Mouse (Mus musculus): ENCODE measurements around the gene Slc26a5. TPM values are rescaled to one million over a fixed set of nuclear protein-coding genes. Genes with fewer than 3 reads are reported as not detected.

Slc26a5 gene
- total and polyA plus RNA-seq, 3 experiments = not detected

DNA sequence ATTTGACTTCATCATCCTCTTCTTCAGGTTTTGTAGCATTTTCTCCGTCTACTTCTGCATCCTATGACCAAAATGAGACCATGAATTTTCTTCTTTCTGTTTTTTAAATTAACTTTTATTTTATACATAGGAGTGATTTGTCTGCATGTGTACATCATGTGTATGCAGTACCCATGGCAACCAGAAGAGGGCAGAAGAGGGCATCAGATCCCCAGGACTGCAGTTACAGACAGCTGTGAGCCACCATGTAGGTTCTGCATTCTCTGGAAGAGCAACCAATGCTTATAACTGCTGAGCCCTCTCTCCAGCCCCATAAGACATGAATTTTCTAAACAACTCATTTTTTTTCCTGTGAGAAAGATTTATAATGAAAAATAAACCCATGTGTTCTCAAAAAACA lies 51.4 kb downstream of the Slc26a5 start:
- Histone ChIP-seq H3K36me3 (ENCODE audit: control insufficient read depth in 1 of 2, insufficient read depth in 2 of 2, low read length in 2 of 2) (no peaks in the 10 kb centered on the region), H3K9me3 (replicated peaks; ENCODE audit: insufficient read depth, low read length) (no peaks in the 10 kb centered on the region), H3K79me2 (ENCODE audit: control insufficient read depth, insufficient read depth, low read length, poor library complexity) (no peaks in the 10 kb centered on the region), H3K4me1 (ENCODE audit: control insufficient read depth in 1 of 2, insufficient read depth in 2 of 2, low read length in 2 of 2) (no peaks in the 10 kb centered on the region), H3K9ac (ENCODE audit: control insufficient read depth, low read depth, low read length, poor library complexity, severe bottlenecking) (no peak overlapping the region), H3K27ac (ENCODE audit: control insufficient read depth, low read depth, low read length) (no peak overlapping the region), H3K27me3 (ENCODE audit: control insufficient read depth in 1 of 2, insufficient read depth in 2 of 2, low read length in 2 of 2) (peaks cover 0 to 3% of the 10 kb centered on the region in 2 experiments; a peak in 1 of 4 replicates), H3K4me3 (ENCODE audit: control insufficient read depth in 1 of 2, insufficient read depth in 1 of 2, low read depth in 2 of 2, low read length in 2 of 2) (no peak overlapping the region)
- peak; percentile 84 for DNase-seq (ENCODE audit: low read depth, low spot score)
- TF ChIP-seq SMC3 (IDR thresholded peaks at IDR 0.05; ENCODE audit: low read depth, low read length) (peak; percentile 49), NELFE (IDR thresholded peaks at IDR 0.05; ENCODE audit: low read depth, low read length) (no peak), RAD21 (IDR thresholded peaks at IDR 0.05; ENCODE audit: low read depth, low read length) (peak; percentile 47), JUND (IDR thresholded peaks at IDR 0.05; ENCODE audit: low read depth, low read length) (no peak), ZC3H11A (IDR thresholded peaks at IDR 0.05; ENCODE audit: low read depth, low read length) (peak; percentile 42), CTCF (IDR thresholded peaks at IDR 0.05 in 2 of 3, conservative IDR thresholded peaks at IDR 0.05 in 1 of 3; ENCODE audit: control insufficient read depth in 1 of 3, insufficient read depth in 1 of 3, low read depth in 2 of 3, low read length in 3 of 3, poor library complexity in 1 of 3, severe bottlenecking in 1 of 3) (peak; percentile 64 to 87 (median 78))

GRCm38 (mm10) chr5:21810924-21811323 lies 54.5 kb downstream of the Slc26a5 start:
- Histone ChIP-seq H3K27ac (ENCODE audit: control insufficient read depth, low read depth, low read length) (no peak overlapping the region), H3K9me3 (replicated peaks; ENCODE audit: insufficient read depth, low read length) (no peaks in the 10 kb centered on the region), H3K27me3 (ENCODE audit: control insufficient read depth in 1 of 2, insufficient read depth in 2 of 2, low read length in 2 of 2) (no peaks in the 10 kb centered on the region; a peak in 1 of 4 replicates), H3K36me3 (ENCODE audit: control insufficient read depth in 1 of 2, insufficient read depth in 2 of 2, low read length in 2 of 2) (no peaks in the 10 kb centered on the region), H3K79me2 (ENCODE audit: control insufficient read depth, insufficient read depth, low read length, poor library complexity) (no peaks in the 10 kb centered on the region), H3K4me1 (ENCODE audit: control insufficient read depth in 1 of 2, insufficient read depth in 2 of 2, low read length in 2 of 2) (no peaks in the 10 kb centered on the region), H3K4me3 (ENCODE audit: control insufficient read depth in 1 of 2, insufficient read depth in 1 of 2, low read depth in 2 of 2, low read length in 2 of 2) (no peak overlapping the region), H3K9ac (ENCODE audit: control insufficient read depth, low read depth, low read length, poor library complexity, severe bottlenecking) (no peak overlapping the region)
- TF ChIP-seq BHLHE40 (IDR thresholded peaks at IDR 0.05; ENCODE audit: borderline replicate concordance, low read depth, low read length) (no peak), ELF1 (IDR thresholded peaks at IDR 0.05; ENCODE audit: low read depth, low read length) (no peak), ETS1 (IDR thresholded peaks at IDR 0.05; ENCODE audit: low read depth, low read length) (no peak), RCOR1 (IDR thresholded peaks at IDR 0.05; ENCODE audit: low read depth, low read length) (no peak), MAX (IDR thresholded peaks at IDR 0.05; ENCODE audit: low read length) (no peak), ZKSCAN1 (IDR thresholded peaks at IDR 0.05; ENCODE audit: low read depth, low read length) (no peak)
- DNase-seq (ENCODE audit: low read depth, low spot score) = no peak

GRCm38 (mm10) chr5:21804837-21805236 lies 60.6 kb downstream of the Slc26a5 start:
- no peak for DNase-seq (ENCODE audit: low read depth, low spot score)
- Histone ChIP-seq H3K36me3 (ENCODE audit: control insufficient read depth in 1 of 2, insufficient read depth in 2 of 2, low read length in 2 of 2) (peaks cover 0 to 20% of the 10 kb centered on the region in 2 experiments; a peak in 2 of 4 replicates), H3K4me1 (ENCODE audit: control insufficient read depth in 1 of 2, insufficient read depth in 2 of 2, low read length in 2 of 2) (no peaks in the 10 kb centered on the region), H3K4me3 (ENCODE audit: control insufficient read depth in 1 of 2, insufficient read depth in 1 of 2, low read depth in 2 of 2, low read length in 2 of 2) (no peak overlapping the region), H3K9me3 (replicated peaks; ENCODE audit: insufficient read depth, low read length) (no peaks in the 10 kb centered on the region), H3K79me2 (ENCODE audit: control insufficient read depth, insufficient read depth, low read length, poor library complexity) (no peaks in the 10 kb centered on the region), H3K27ac (ENCODE audit: control insufficient read depth, low read depth, low read length) (no peak overlapping the region), H3K27me3 (ENCODE audit: control insufficient read depth in 1 of 2, insufficient read depth in 2 of 2, low read length in 2 of 2) (no peaks in the 10 kb centered on the region), H3K9ac (ENCODE audit: control insufficient read depth, low read depth, low read length, poor library complexity, severe bottlenecking) (no peak overlapping the region)
- no peak for TF ChIP-seq TBP (IDR thresholded peaks at IDR 0.05; ENCODE audit: low read depth, low read length)
- TF ChIP-seq CHD1 (IDR thresholded peaks at IDR 0.05; ENCODE audit: low read depth, low read length) = no peak
- TF ChIP-seq MEF2A (IDR thresholded peaks at IDR 0.05; ENCODE audit: extremely low read depth, insufficient replicate concordance, low read depth, low read length, poor library complexity, severe bottlenecking) = no peak
- no peak for TF ChIP-seq SMC3 (IDR thresholded peaks at IDR 0.05; ENCODE audit: low read depth, low read length)

All from MEL (cell line).